Mouse (Mus musculus) kidney, embryonic 15.5 days (tissue): ENCODE results near the gene Slc24a1. TPM values are rescaled to one million over a fixed set of nuclear protein-coding genes. Genes with fewer than 3 reads are reported as not detected.

Source experiments
- ATAC-seq: fragments of 200-750 bp; cut with Nextera tagmentation; replicated peaks from 2 replicates; pipeline ENCODE4 v1.8.0; 2017; ENCODE audit warnings: moderate TSS enrichment; ENCODE audit not compliant: low FRiP score
- H3K27ac ChIP-seq: fragments of 300-500 bp; sonication (generic); 2 replicates; pipeline ENCODE4 v1.5.1; 2015; ENCODE audit warnings: mild to moderate bottlenecking, inconsistent platforms
- H3K27me3 ChIP-seq: fragments of 300-500 bp; sonication (generic); 2 replicates; pipeline ENCODE4 v1.6.1; 2015; ENCODE audit warnings: inconsistent platforms
- H3K36me3 ChIP-seq: fragments of 300-500 bp; sonication (generic); 2 replicates; pipeline ENCODE4 v1.6.1; 2015; ENCODE audit warnings: inconsistent platforms
- H3K4me1 ChIP-seq: fragments of 300-500 bp; sonication (generic); 2 replicates; pipeline ENCODE4 v1.6.1; 2015; ENCODE audit warnings: inconsistent platforms
- H3K4me2 ChIP-seq: fragments of 300-500 bp; sonication (generic); 2 replicates; pipeline ENCODE4 v1.6.1; 2015; ENCODE audit warnings: moderate library complexity, mild to moderate bottlenecking, inconsistent platforms
- H3K4me3 ChIP-seq: fragments of 300-500 bp; sonication (generic); replicated peaks from 2 replicates; pipeline ENCODE4 v1.5.1; 2015; ENCODE audit warnings: mild to moderate bottlenecking, inconsistent platforms
- H3K9ac ChIP-seq: fragments of 300-500 bp; sonication (generic); 2 replicates; pipeline ENCODE4 v1.6.1; 2015; ENCODE audit warnings: mild to moderate bottlenecking, inconsistent platforms
- H3K9me3 ChIP-seq: fragments of 300-500 bp; sonication (generic); replicated peaks from 2 replicates; pipeline ENCODE4 v1.6.1; 2016; ENCODE audit warnings: inconsistent platforms
- WGBS: fragments of 180-500 bp; shearing (Covaris S2); methylation state at CpG from one replicate; pipeline ENCODE4 v1.1.7; 2015; ENCODE audit warnings: mixed read lengths; 5-methylcytosine and 5-hydroxymethylcytosine counted together
- polyA plus RNA-seq: library from polyadenylated mRNA; unstranded; fragments of >200 nt; fragmentation: Nextera tagmentation; extraction: Ambion mirVana; gene quantifications from 2 replicates; pipeline ENCODE4 v1.2.1, GENCODE M21; 2015

The Slc24a1 gene
- polyA plus RNA-seq, 1 experiment from 2014 or later: 0.03 TPM

DNA sequence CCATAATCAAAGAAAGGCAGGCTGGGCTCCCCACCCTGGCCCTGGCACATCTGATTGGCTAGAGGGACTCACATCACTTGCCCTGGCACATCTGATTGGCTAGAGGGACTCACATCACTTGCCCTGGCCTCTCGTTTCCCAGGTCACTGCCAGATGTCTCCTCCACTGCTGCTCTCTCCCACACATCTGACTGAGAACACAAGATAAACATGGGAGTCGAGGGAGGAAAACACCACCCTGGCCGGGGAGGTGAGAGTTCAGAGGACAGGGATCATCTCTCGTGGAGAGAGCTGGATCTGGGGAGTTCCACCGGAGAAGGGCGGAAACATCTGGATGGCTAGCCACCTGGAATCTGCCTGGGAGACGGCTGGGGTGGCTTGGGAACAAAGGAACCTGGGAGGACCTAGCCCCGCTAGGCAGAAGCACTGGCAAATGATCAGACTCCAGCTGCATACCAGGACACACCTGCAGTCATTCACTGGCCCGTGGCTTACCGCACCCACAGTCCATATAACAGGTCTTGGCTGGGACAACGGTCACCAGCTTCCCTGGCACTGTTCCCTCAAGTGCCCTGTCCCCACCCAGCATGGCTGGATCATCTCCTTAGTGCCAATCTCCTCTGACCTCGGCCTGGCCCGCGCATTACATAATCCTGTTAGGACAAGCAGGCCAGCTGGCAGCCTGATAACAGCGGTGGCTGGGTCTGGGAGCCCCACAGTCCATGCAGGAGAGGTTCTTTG is 17.2 kb downstream of the Slc24a1 start:
- H3K36me3 ChIP-seq: no peaks in the 10 kb centered on the region
- peak overlapping the region; percentile 43 for H3K4me2 ChIP-seq
- peak overlapping the region; percentile 24; the same call in 1 of the 2 replicates for H3K4me3 ChIP-seq

DNA sequence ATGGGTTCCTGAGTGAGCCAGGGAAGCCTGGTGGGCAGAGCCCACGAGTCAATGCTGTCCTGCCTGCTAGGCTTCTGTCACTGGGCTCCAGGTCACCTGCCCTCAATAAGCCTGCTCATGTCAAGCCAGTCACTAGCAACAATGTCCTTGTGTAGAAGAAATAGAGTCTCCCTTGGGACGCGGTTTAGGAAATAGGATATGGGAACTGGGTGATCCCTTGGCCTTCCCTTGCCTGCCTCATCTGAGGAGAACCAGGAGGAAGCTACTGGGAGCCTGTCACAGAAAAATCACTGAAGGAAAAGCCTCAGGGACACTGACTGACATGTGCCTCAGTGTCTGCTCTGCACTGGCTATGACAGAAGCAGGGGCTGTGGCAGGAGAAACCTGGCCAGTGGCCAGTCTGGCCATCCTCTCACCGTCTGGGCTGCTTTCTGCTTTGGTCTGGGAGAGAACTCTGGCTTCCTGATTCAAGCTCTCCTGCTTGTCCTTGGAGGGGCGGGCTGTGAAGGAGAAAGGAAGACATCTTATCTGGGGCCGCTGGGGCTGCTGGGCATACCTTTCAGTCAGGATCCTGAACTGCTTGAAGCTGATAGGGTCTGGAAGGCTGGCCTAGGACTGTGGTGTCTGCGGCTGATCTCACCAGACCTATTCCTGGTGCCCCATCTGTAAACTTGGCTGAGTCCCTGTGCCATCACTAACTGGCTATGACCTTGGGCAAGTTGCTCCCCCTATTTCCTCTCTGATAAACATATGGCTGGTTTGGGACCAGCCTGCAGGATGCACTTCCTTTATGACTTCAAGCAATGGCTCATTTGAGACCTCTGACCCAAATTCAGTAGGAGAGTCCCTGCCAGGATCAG is 19.4 kb downstream of the Slc24a1 start:
- Histone ChIP-seq H3K27ac (no peak overlapping the region), H3K4me3 (no peak overlapping the region), H3K4me1 (peaks cover 22% of the 10 kb centered on the region), H3K9me3 (no peaks in the 10 kb centered on the region), H3K36me3 (no peaks in the 10 kb centered on the region), H3K9ac (no peak overlapping the region), H3K27me3 (no peaks in the 10 kb centered on the region), H3K4me2 (no peak overlapping the region)
- WGBS: 74% methylated on average over 7 of the region's 7 CpGs
- ATAC-seq: no peak

More for the DNA sequence above, 17.2 kb downstream of the Slc24a1 start:
- 35% methylated on average over 15 of the region's 15 CpGs for WGBS
- H3K9ac ChIP-seq: no peak overlapping the region
- no peaks in the 10 kb centered on the region for H3K27me3 ChIP-seq
- H3K27ac ChIP-seq: peak overlapping the region; percentile 58
- peak; percentile 82 for ATAC-seq
- H3K4me1 ChIP-seq: peaks cover 22% of the 10 kb centered on the region
- no peaks in the 10 kb centered on the region for H3K9me3 ChIP-seq

GRCm38 (mm10) chr9:64930256-64930655 is 21.2 kb downstream of the Slc24a1 start:
- no peak overlapping the region for H3K9ac ChIP-seq
- peaks cover 22% of the 10 kb centered on the region for H3K4me1 ChIP-seq
- H3K4me2 ChIP-seq: no peak overlapping the region
- no peak overlapping the region for H3K4me3 ChIP-seq
- ATAC-seq: no peak
- H3K27ac ChIP-seq: no peak overlapping the region
- H3K27me3 ChIP-seq: no peaks in the 10 kb centered on the region
- no peaks in the 10 kb centered on the region for H3K9me3 ChIP-seq
- H3K36me3 ChIP-seq: no peaks in the 10 kb centered on the region
- WGBS: 77% methylated on average over 4 of the region's 4 CpGs

GRCm38 (mm10) chr9:64926201-64926991 is 25.0 kb downstream of the Slc24a1 start:
- Histone ChIP-seq H3K27ac (no peak overlapping the region), H3K9ac (no peak overlapping the region), H3K4me2 (no peak overlapping the region), H3K36me3 (no peaks in the 10 kb centered on the region), H3K4me1 (no peaks in the 10 kb centered on the region), H3K9me3 (no peaks in the 10 kb centered on the region), H3K27me3 (no peaks in the 10 kb centered on the region), H3K4me3 (no peak overlapping the region)
- 78% methylated on average over 8 of the region's 8 CpGs for WGBS
- no peak for ATAC-seq

- 75% methylated on average over 5 of the region's 5 CpGs for WGBS
- H3K27me3 ChIP-seq: no peaks in the 10 kb centered on the region
Observed at GRCm38 (mm10) chr9:64925771-64926170, 25.6 kb downstream of the Slc24a1 start.

GRCm38 (mm10) chr9:64918560-64918959 is 32.8 kb downstream of the Slc24a1 start:
- no peak for ATAC-seq
- Histone ChIP-seq H3K4me3 (peak overlapping the region; percentile 44), H3K27me3 (no peaks in the 10 kb centered on the region), H3K4me1 (no peaks in the 10 kb centered on the region), H3K36me3 (0 out of 2 replicates have a peak, but pooled peaks cover 2% of the 10 kb centered on the region), H3K27ac (no peak overlapping the region), H3K4me2 (peak overlapping the region; percentile 52), H3K9me3 (no peaks in the 10 kb centered on the region), H3K9ac (peak overlapping the region; percentile 36; the same call in 1 of the 2 replicates)
- 52% methylated on average over 16 of the region's 16 CpGs for WGBS

More at GRCm38 (mm10) chr9:64925771-64926170, 25.6 kb downstream of the Slc24a1 start:
- Histone ChIP-seq H3K9ac (no peak overlapping the region), H3K4me1 (no peaks in the 10 kb centered on the region), H3K9me3 (no peaks in the 10 kb centered on the region), H3K4me2 (no peak overlapping the region), H3K4me3 (no peak overlapping the region), H3K36me3 (no peaks in the 10 kb centered on the region), H3K27ac (no peak overlapping the region)
- ATAC-seq: no peak

- H3K9ac ChIP-seq: no peak overlapping the region
- H3K4me3 ChIP-seq: no peak overlapping the region
Observed at GRCm38 (mm10) chr9:64914629-64915028, 36.8 kb downstream of the Slc24a1 start.

GRCm38 (mm10) chr9:64913973-64914372 is 37.4 kb downstream of the Slc24a1 start:
- Histone ChIP-seq H3K4me3 (no peak overlapping the region), H3K36me3 (peaks cover 21% of the 10 kb centered on the region; the same call in 1 of the 2 replicates), H3K27me3 (no peaks in the 10 kb centered on the region), H3K4me1 (no peaks in the 10 kb centered on the region), H3K4me2 (no peak overlapping the region), H3K9ac (no peak overlapping the region), H3K9me3 (no peaks in the 10 kb centered on the region), H3K27ac (no peak overlapping the region)
- ATAC-seq: no peak
- 79% methylated on average over 2 of the region's 2 CpGs for WGBS

More at GRCm38 (mm10) chr9:64914629-64915028, 36.8 kb downstream of the Slc24a1 start:
- H3K9me3 ChIP-seq: no peaks in the 10 kb centered on the region
- H3K4me1 ChIP-seq: no peaks in the 10 kb centered on the region
- H3K27ac ChIP-seq: no peak overlapping the region
- 85% methylated on average over 4 of the region's 4 CpGs for WGBS
- ATAC-seq: no peak
- H3K4me2 ChIP-seq: no peak overlapping the region
- H3K27me3 ChIP-seq: no peaks in the 10 kb centered on the region
- H3K36me3 ChIP-seq: peaks cover 18% of the 10 kb centered on the region; the same call in 1 of the 2 replicates

DNA sequence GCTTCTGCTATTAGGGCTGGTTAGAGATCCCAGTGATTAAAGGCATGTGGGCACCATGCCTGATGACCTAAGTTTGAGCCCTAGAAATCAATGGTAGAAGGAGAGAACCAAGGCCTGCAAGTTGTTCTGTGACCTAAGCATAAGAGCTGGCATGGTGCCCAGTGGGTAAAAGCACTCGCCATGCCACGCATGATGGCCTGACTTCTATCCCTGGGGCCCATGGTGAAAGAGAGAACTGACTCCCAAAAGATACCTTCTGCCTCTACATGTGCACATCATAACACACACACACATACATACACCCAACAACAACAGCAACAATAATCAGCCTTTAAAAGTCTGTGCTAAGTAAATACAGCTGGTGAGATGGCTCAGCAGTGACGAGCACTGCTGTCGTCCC is 38.0 kb downstream of the Slc24a1 start:
- no peaks in the 10 kb centered on the region for H3K4me1 ChIP-seq
- no peak overlapping the region for H3K27ac ChIP-seq
- H3K9me3 ChIP-seq: no peaks in the 10 kb centered on the region
- no peak overlapping the region for H3K9ac ChIP-seq
- peaks cover 21% of the 10 kb centered on the region; the same call in 1 of the 2 replicates for H3K36me3 ChIP-seq
- WGBS: 97% methylated on average over 4 of the region's 4 CpGs
- H3K4me3 ChIP-seq: no peak overlapping the region
- H3K4me2 ChIP-seq: no peak overlapping the region
- no peak for ATAC-seq
- H3K27me3 ChIP-seq: no peaks in the 10 kb centered on the region

DNA sequence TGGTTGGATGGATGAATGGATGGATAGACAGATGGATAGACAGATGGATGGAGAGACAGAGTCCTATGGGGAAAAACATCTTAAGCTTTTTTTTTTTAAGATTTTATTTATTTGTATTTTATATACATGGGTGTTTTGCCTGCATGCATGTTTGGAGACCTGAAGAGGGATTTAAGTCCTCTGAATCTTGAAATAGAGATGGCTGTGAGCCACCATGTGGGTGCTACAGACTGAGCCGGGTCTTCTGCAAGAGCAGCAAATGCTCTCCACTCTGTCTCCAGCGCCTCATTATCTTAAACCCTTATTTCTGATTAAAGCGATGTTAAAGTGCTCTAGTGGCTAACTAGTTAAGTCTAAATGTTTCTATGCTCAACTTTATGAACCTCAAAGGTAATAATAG is 44.0 kb downstream of the Slc24a1 start:
- Histone ChIP-seq H3K9me3 (no peaks in the 10 kb centered on the region), H3K4me1 (no peaks in the 10 kb centered on the region), H3K9ac (no peak overlapping the region), H3K36me3 (peaks cover 11% of the 10 kb centered on the region; the same call in 1 of the 2 replicates), H3K27me3 (no peaks in the 10 kb centered on the region), H3K4me3 (no peak overlapping the region), H3K4me2 (no peak overlapping the region), H3K27ac (no peak overlapping the region)
- no peak for ATAC-seq
- WGBS: 89% methylated on average over 3 of the region's 3 CpGs

DNA sequence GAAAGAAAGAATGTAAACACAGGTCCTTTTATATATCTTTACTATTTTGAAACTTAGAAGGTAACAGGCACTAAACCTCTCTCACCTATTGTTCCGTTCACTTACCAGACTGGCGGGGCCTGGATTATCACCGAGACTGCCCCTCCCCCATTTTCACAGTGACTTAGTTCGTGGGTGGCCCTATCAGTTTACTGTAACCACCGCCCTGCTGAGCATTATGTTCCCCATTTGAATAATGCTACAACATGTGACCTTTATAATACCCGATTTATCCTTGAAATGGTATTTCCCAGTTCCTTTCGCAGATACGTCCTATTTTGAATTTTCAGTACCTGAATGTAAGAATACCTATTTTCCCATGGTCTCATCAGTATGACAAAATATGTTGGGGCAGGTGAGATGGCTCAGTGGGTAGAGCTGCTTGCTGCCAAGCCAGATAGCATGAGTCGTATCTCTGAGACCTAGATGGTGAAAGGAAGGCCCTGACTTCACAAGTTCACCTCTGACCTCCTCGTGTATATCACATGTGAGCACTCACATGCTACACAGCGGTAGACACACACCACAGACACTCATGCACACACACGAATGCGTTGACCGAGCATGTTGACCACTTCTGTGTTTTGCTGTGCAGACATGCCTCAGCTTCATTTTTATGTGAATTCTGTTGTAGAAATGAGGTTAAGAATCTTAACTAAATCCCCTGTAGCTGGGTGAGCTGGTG is 46.3 kb downstream of the Slc24a1 start:
- no peaks in the 10 kb centered on the region for H3K27me3 ChIP-seq
- H3K27ac ChIP-seq: no peak overlapping the region
- no peak overlapping the region for H3K9ac ChIP-seq
- H3K4me2 ChIP-seq: no peak overlapping the region
- WGBS: 90% methylated on average over 14 of the region's 14 CpGs
- no peak for ATAC-seq
- H3K9me3 ChIP-seq: no peaks in the 10 kb centered on the region
- H3K4me3 ChIP-seq: no peak overlapping the region
- H3K36me3 ChIP-seq: 0 out of 2 replicates have a peak, but pooled peaks cover 5% of the 10 kb centered on the region
- H3K4me1 ChIP-seq: no peaks in the 10 kb centered on the region
